In genomic region chr2:180556470-180556869, GRCm38 (mm10) we compare ENCODE assay signal across 30 mouse cellular contexts. TPM values are rescaled to one million over a fixed set of nuclear protein-coding genes. Genes with fewer than 3 reads are reported as not detected.
DNase-seq lines count a peak whose midpoint lies in the region; ATAC-seq lines count a peak whose summit lies in the region.
"Had no signal": no experiment of that assay in that cellular context is flagged by ENCODE, and none has a peak within 500 bp of the region (broad histone marks: within the 10 kb centered on the region; RNA-seq: fewer than 3 reads in every experiment).

No protein-coding gene starts in this region.

- no peak overlapping the region for H3K27ac ChIP-seq in embryonic facial prominence, embryonic 14.5 days (replicated peaks; ENCODE audit: low read depth, low read length)
- H3K27ac ChIP-seq in embryonic facial prominence, embryonic 10.5 days (replicated peaks) = no peak overlapping the region
- no peak overlapping the region for H3K27ac ChIP-seq in forebrain, embryonic 12.5 days
- no peak overlapping the region for H3K27ac ChIP-seq in midbrain, embryonic 13.5 days
- H3K27ac ChIP-seq: embryonic facial prominence, embryonic 12.5 days; embryonic facial prominence, embryonic 15.5 days; forebrain, embryonic 10.5 days; forebrain, embryonic 13.5 days had no signal

- DNase-seq in embryonic facial prominence, embryonic 14.5 days (ENCODE audit: low spot score) = no peak
- DNase-seq in embryonic facial prominence, embryonic 10.5 days (ENCODE audit: low spot score) = no peak
- no peak for DNase-seq in spleen, postnatal 14 days (ENCODE audit: low spot score in 2 of 2)
- DNase-seq: adrenal gland, adult 8-10 months; adrenal gland, postnatal 14 days; adrenal gland, postnatal 36 days; B cell, adult 2 months; cerebellum, adult 11-12 months; cerebellum, adult 2 months; cerebellum, adult 9-10 months; cerebellum, postnatal 10 days; cerebellum, postnatal 25 days; embryo, embryonic 11 days had no signal

- H3K4me1 ChIP-seq in embryonic facial prominence, embryonic 14.5 days (ENCODE audit: control insufficient read depth, insufficient read depth, low read length) = no peaks in the 10 kb centered on the region
- no peaks in the 10 kb centered on the region for H3K4me1 ChIP-seq in embryonic facial prominence, embryonic 10.5 days
- H3K4me1 ChIP-seq in forebrain, embryonic 12.5 days = no peaks in the 10 kb centered on the region
- H3K4me1 ChIP-seq in midbrain, embryonic 13.5 days (replicated peaks) = no peaks in the 10 kb centered on the region
- H3K4me1 ChIP-seq: embryonic facial prominence, embryonic 12.5 days; embryonic facial prominence, embryonic 15.5 days; forebrain, embryonic 13.5 days had no signal

- H3K4me2 ChIP-seq in embryonic facial prominence, embryonic 14.5 days (ENCODE audit: low read depth, low read length) = no peak overlapping the region
- no peak overlapping the region for H3K4me2 ChIP-seq in forebrain, embryonic 12.5 days
- no peak overlapping the region for H3K4me2 ChIP-seq in midbrain, embryonic 13.5 days (replicated peaks)
- H3K4me2 ChIP-seq: embryonic facial prominence, embryonic 12.5 days; embryonic facial prominence, embryonic 15.5 days; forebrain, embryonic 13.5 days had no signal

- H3K4me3 ChIP-seq in embryonic facial prominence, embryonic 14.5 days (ENCODE audit: low read depth, low read length) = no peak overlapping the region
- no peak overlapping the region for H3K4me3 ChIP-seq in embryonic facial prominence, embryonic 10.5 days
- H3K4me3 ChIP-seq in forebrain, embryonic 12.5 days (replicated peaks) = no peak overlapping the region
- no peak overlapping the region for H3K4me3 ChIP-seq in midbrain, embryonic 13.5 days (replicated peaks)
- H3K4me3 ChIP-seq: embryonic facial prominence, embryonic 12.5 days; embryonic facial prominence, embryonic 15.5 days; erythroblast, embryonic 14.5 days; forebrain, embryonic 10.5 days; forebrain, embryonic 13.5 days had no signal

- no peaks in the 10 kb centered on the region for H3K36me3 ChIP-seq in embryonic facial prominence, embryonic 14.5 days (ENCODE audit: control insufficient read depth, insufficient read depth, low read length)
- no peaks in the 10 kb centered on the region for H3K36me3 ChIP-seq in embryonic facial prominence, embryonic 10.5 days (replicated peaks)
- H3K36me3 ChIP-seq in forebrain, embryonic 12.5 days (replicated peaks) = no peaks in the 10 kb centered on the region
- no peaks in the 10 kb centered on the region for H3K36me3 ChIP-seq in midbrain, embryonic 13.5 days
- H3K36me3 ChIP-seq: embryonic facial prominence, embryonic 12.5 days; embryonic facial prominence, embryonic 15.5 days; forebrain, embryonic 10.5 days; G1E had no signal

- 59% methylated on average over 3 of the region's 3 CpGs for WGBS in embryonic facial prominence, embryonic 14.5 days
- WGBS in embryonic facial prominence, embryonic 10.5 days = 81% methylated on average over 3 of the region's 3 CpGs
- 89% methylated on average over 3 of the region's 3 CpGs for WGBS in forebrain, embryonic 12.5 days
- WGBS in midbrain, embryonic 13.5 days = 84% methylated on average over 3 of the region's 3 CpGs

- no peaks in the 10 kb centered on the region for H3K9me3 ChIP-seq in embryonic facial prominence, embryonic 14.5 days (ENCODE audit: control insufficient read depth, low read length)
- H3K9me3 ChIP-seq in embryonic facial prominence, embryonic 10.5 days = no peaks in the 10 kb centered on the region
- no peaks in the 10 kb centered on the region for H3K9me3 ChIP-seq in forebrain, embryonic 12.5 days
- no peaks in the 10 kb centered on the region for H3K9me3 ChIP-seq in midbrain, embryonic 13.5 days
- H3K9me3 ChIP-seq: embryonic facial prominence, embryonic 12.5 days; embryonic facial prominence, embryonic 15.5 days; forebrain, embryonic 13.5 days; G1E had no signal

- ATAC-seq in embryonic facial prominence, embryonic 14.5 days (ENCODE audit: low read depth) = peak; percentile 47; the same call in 1 of the 2 replicates
- peak; percentile 87 for ATAC-seq in common myeloid progenitor, adult 5-6 weeks (replicated peaks; ENCODE audit: low read depth, poor library complexity, severe bottlenecking)
- ATAC-seq in inflammation-experienced regulatory T-cells, adult 6 months = peak; percentile 35
- ATAC-seq in megakaryocyte progenitor cell, adult 5-6 weeks (replicated peaks; ENCODE audit: poor library complexity) = peak; percentile 75
- ATAC-seq in forebrain, embryonic 12.5 days (ENCODE audit: low FRiP score) = no peak
- no peak for ATAC-seq in midbrain, embryonic 13.5 days
- ATAC-seq: activated CD4-positive, CD25-positive, alpha-beta regulatory T cell, adult 4 months; CD4-positive, CD25-positive, alpha-beta regulatory T cell, adult 4 months; forebrain, embryonic 13.5 days; forebrain, embryonic 16.5 days; Patski had no signal

- no peak overlapping the region for H3K9ac ChIP-seq in embryonic facial prominence, embryonic 14.5 days (ENCODE audit: low read depth, low read length)
- no peak overlapping the region for H3K9ac ChIP-seq in forebrain, embryonic 12.5 days
- H3K9ac ChIP-seq in midbrain, embryonic 13.5 days (replicated peaks) = no peak overlapping the region
- H3K9ac ChIP-seq: embryonic facial prominence, embryonic 12.5 days; embryonic facial prominence, embryonic 15.5 days; forebrain, embryonic 13.5 days had no signal

- no peaks in the 10 kb centered on the region for H3K27me3 ChIP-seq in embryonic facial prominence, embryonic 14.5 days (replicated peaks; ENCODE audit: control insufficient read depth, insufficient read depth, low read length)
- H3K27me3 ChIP-seq in embryonic facial prominence, embryonic 10.5 days (replicated peaks; ENCODE audit: low read depth, poor library complexity, severe bottlenecking) = no peaks in the 10 kb centered on the region; the same call in 1 of the 2 replicates
- no peaks in the 10 kb centered on the region for H3K27me3 ChIP-seq in forebrain, embryonic 12.5 days
- H3K27me3 ChIP-seq in midbrain, embryonic 13.5 days = no peaks in the 10 kb centered on the region
- H3K27me3 ChIP-seq: CH12.LX; embryonic facial prominence, embryonic 12.5 days; embryonic facial prominence, embryonic 15.5 days had no signal

RNA-seq across cellular contexts. Expression of gene Mrgbp, which starts 24.6 kb away (rescaled TPM):
- 23.4 and 29.3 TPM in 2 replicates for polyA plus RNA-seq in embryonic facial prominence, embryonic 14.5 days (2014; fragmentation: Nextera tagmentation; extraction: Ambion mirVana)
- 34.6 and 35.1 TPM in 2 replicates for polyA plus RNA-seq in embryonic facial prominence, embryonic 10.5 days (2016; fragmentation: Nextera tagmentation; extraction: Ambion mirVana)
- 31.9 and 43.0 TPM in 2 replicates for total RNA-seq in common myeloid progenitor, adult 5-6 weeks (2017)
- 10 to 100 TPM; 15.8 to 28.5 (median 21.4) TPM for polyA plus RNA-seq in inflammation-experienced regulatory T-cells, adult 6 months (2017; shearing (Covaris generic))
- total RNA-seq in megakaryocyte progenitor cell, adult 5-6 weeks (2015) = 34.2 and 36.6 TPM in 2 replicates
- total RNA-seq in megakaryocyte progenitor cell, adult 5-6 weeks (2017) = 27.8 and 32.7 TPM in 2 replicates
- polyA plus RNA-seq in forebrain, embryonic 12.5 days (2016; fragmentation: Nextera tagmentation; extraction: Ambion mirVana) = 49.7 and 50.5 TPM in 2 replicates
- polyA plus RNA-seq in midbrain, embryonic 13.5 days (2015; fragmentation: Nextera tagmentation; extraction: Ambion mirVana) = 49.2 and 51.9 TPM in 2 replicates

RNA-seq across cellular contexts. Expression of gene Ogfr, which starts 32.6 kb away (rescaled TPM):
- polyA plus RNA-seq in embryonic facial prominence, embryonic 14.5 days (2014; fragmentation: Nextera tagmentation; extraction: Ambion mirVana) = 66.3 and 78.2 TPM in 2 replicates
- 104 and 107 TPM in 2 replicates for polyA plus RNA-seq in embryonic facial prominence, embryonic 10.5 days (2016; fragmentation: Nextera tagmentation; extraction: Ambion mirVana)
- total RNA-seq in common myeloid progenitor, adult 5-6 weeks (2017) = 39.4 and 47.0 TPM in 2 replicates
- polyA plus RNA-seq in inflammation-experienced regulatory T-cells, adult 6 months (2017; shearing (Covaris generic)) = 10 to 100 TPM; 11.2 to 19.9 (median 12.3) TPM
- total RNA-seq in megakaryocyte progenitor cell, adult 5-6 weeks (2015) = 22.9 and 24.4 TPM in 2 replicates
- total RNA-seq in megakaryocyte progenitor cell, adult 5-6 weeks (2017) = 34.9 and 47.6 TPM in 2 replicates
- polyA plus RNA-seq in forebrain, embryonic 12.5 days (2016; fragmentation: Nextera tagmentation; extraction: Ambion mirVana) = 96.7 and 96.8 TPM in 2 replicates
- polyA plus RNA-seq in midbrain, embryonic 13.5 days (2015; fragmentation: Nextera tagmentation; extraction: Ambion mirVana) = 89.5 and 95.8 TPM in 2 replicates

RNA-seq across cellular contexts. Expression of gene Col9a3, which starts 41.1 kb away (rescaled TPM):
- polyA plus RNA-seq in embryonic facial prominence, embryonic 14.5 days (2014; fragmentation: Nextera tagmentation; extraction: Ambion mirVana) = 164 and 277 TPM in 2 replicates
- polyA plus RNA-seq in embryonic facial prominence, embryonic 10.5 days (2016; fragmentation: Nextera tagmentation; extraction: Ambion mirVana) = 12.2 and 12.3 TPM in 2 replicates
- not detected in 2 replicates for total RNA-seq in common myeloid progenitor, adult 5-6 weeks (2017)
- 1 to 10 TPM in 1 of 3 experiments, under 1 TPM in 2; 0.19 to 1.5 (median 0.87) TPM for polyA plus RNA-seq in inflammation-experienced regulatory T-cells, adult 6 months (2017; shearing (Covaris generic))
- 0.30 TPM in 1 of 2 replicates, not detected in the other for total RNA-seq in megakaryocyte progenitor cell, adult 5-6 weeks (2015)
- total RNA-seq in megakaryocyte progenitor cell, adult 5-6 weeks (2017) = 0.47 TPM in 1 of 2 replicates, not detected in the other
- 25.7 and 28.6 TPM in 2 replicates for polyA plus RNA-seq in forebrain, embryonic 12.5 days (2016; fragmentation: Nextera tagmentation; extraction: Ambion mirVana)
- 17.5 and 17.9 TPM in 2 replicates for polyA plus RNA-seq in midbrain, embryonic 13.5 days (2015; fragmentation: Nextera tagmentation; extraction: Ambion mirVana)

RNA-seq across cellular contexts. Expression of gene Ntsr1, which starts 56.7 kb away (rescaled TPM):
- polyA plus RNA-seq in embryonic facial prominence, embryonic 14.5 days (2014; fragmentation: Nextera tagmentation; extraction: Ambion mirVana) = 0.70 and 1.00 TPM in 2 replicates
- polyA plus RNA-seq in embryonic facial prominence, embryonic 10.5 days (2016; fragmentation: Nextera tagmentation; extraction: Ambion mirVana) = 0.16 and 0.35 TPM in 2 replicates
- not detected in 2 replicates for total RNA-seq in common myeloid progenitor, adult 5-6 weeks (2017)
- polyA plus RNA-seq in inflammation-experienced regulatory T-cells, adult 6 months (2017; shearing (Covaris generic)) = not detected
- total RNA-seq in megakaryocyte progenitor cell, adult 5-6 weeks (2015) = not detected in 2 replicates
- total RNA-seq in megakaryocyte progenitor cell, adult 5-6 weeks (2017) = not detected in 2 replicates
- 0.55 and 0.67 TPM in 2 replicates for polyA plus RNA-seq in forebrain, embryonic 12.5 days (2016; fragmentation: Nextera tagmentation; extraction: Ambion mirVana)
- 1.2 and 1.3 TPM in 2 replicates for polyA plus RNA-seq in midbrain, embryonic 13.5 days (2015; fragmentation: Nextera tagmentation; extraction: Ambion mirVana)
- total RNA-seq: adrenal gland, adult 18-20 months; adrenal gland, adult 8-10 months; adrenal gland, postnatal 14 days; adrenal gland, postnatal 36 days; CH12.LX had no signal
- polyA plus RNA-seq: activated CD4-positive, CD25-positive, alpha-beta regulatory T cell, adult 4 months; CD4-positive, CD25-positive, alpha-beta regulatory T cell, adult 4 months; erythroblast, embryonic 14.5 days; forebrain, embryonic 10.5 days; G1E; Patski had no signal

Comparison
In these comparisons a context has a peak if more than half of its experiments do, and no peak if none do; other contexts are left out.
1. ATAC-seq: peak in embryonic facial prominence, embryonic 14.5 days (single experiment), common myeloid progenitor, adult 5-6 weeks (single experiment), inflammation-experienced regulatory T-cells, adult 6 months (single experiment) and megakaryocyte progenitor cell, adult 5-6 weeks (single experiment); none in forebrain, embryonic 12.5 days (single experiment) and midbrain, embryonic 13.5 days (single experiment).